Mouse (Mus musculus) liver, embryonic 15.5 days (tissue): Measurements from ENCODE around the gene Csdc2. TPM values are rescaled to one million over a fixed set of nuclear protein-coding genes. Genes with fewer than 3 reads are reported as not detected.

Source experiments
- ATAC-seq: fragments of 200-750 bp; cut with Nextera tagmentation; 2 replicates; pipeline ENCODE4 v1.8.0; 2017; ENCODE audit warnings: moderate number of reproducible peaks, mild to moderate bottlenecking, moderate library complexity; ENCODE audit not compliant: insufficient read depth
- H3K27ac ChIP-seq: fragments of 300-500 bp; sonication (generic); replicated peaks from 2 replicates; pipeline ENCODE4 v1.5.1; 2015; ENCODE audit warnings: mild to moderate bottlenecking, inconsistent platforms
- H3K27me3 ChIP-seq: fragments of 300-500 bp; sonication (generic); 2 replicates; pipeline ENCODE4 v1.6.1; 2015; ENCODE audit warnings: mild to moderate bottlenecking, inconsistent platforms
- H3K36me3 ChIP-seq: fragments of 300-500 bp; sonication (generic); replicated peaks from 2 replicates; pipeline ENCODE4 v1.6.1; 2015; ENCODE audit warnings: moderate library complexity, mild to moderate bottlenecking, inconsistent platforms
- H3K4me1 ChIP-seq: fragments of 300-500 bp; sonication (generic); replicated peaks from 2 replicates; pipeline ENCODE4 v1.6.1; 2015; ENCODE audit warnings: inconsistent platforms
- H3K4me2 ChIP-seq: fragments of 300-500 bp; sonication (generic); 2 replicates; pipeline ENCODE4 v1.6.1; 2015; ENCODE audit warnings: moderate library complexity, mild to moderate bottlenecking, inconsistent platforms
- H3K4me3 ChIP-seq: fragments of 300-500 bp; sonication (generic); replicated peaks from 2 replicates; pipeline ENCODE4 v1.5.1; 2015; ENCODE audit warnings: mild to moderate bottlenecking, inconsistent platforms
- H3K9ac ChIP-seq: fragments of 300-500 bp; sonication (generic); 2 replicates; pipeline ENCODE4 v1.6.1; 2015; ENCODE audit warnings: moderate library complexity, mild to moderate bottlenecking, inconsistent platforms
- H3K9me3 ChIP-seq: fragments of 300-500 bp; sonication (generic); replicated peaks from 2 replicates; pipeline ENCODE4 v1.6.1; 2016; ENCODE audit warnings: inconsistent platforms
- WGBS: fragments of 180-500 bp; shearing (Covaris S2); methylation state at CpG from one replicate; pipeline ENCODE4 v1.1.7; 2015; ENCODE audit warnings: mixed read lengths; ENCODE audit not compliant: insufficient replicate concordance; 5-methylcytosine and 5-hydroxymethylcytosine counted together
- polyA plus RNA-seq: library from polyadenylated mRNA; unstranded; fragments of >200 nt; fragmentation: Nextera tagmentation; extraction: Ambion mirVana; gene quantifications from 2 replicates; pipeline ENCODE4 v1.2.1, GENCODE M21; 2015

Gene Csdc2
- polyA plus RNA-seq, 1 experiment from 2014 or later, result 0.96 TPM

- Histone ChIP-seq H3K9me3 (no peaks in the 10 kb centered on the region), H3K4me1 (peaks cover 36% of the 10 kb centered on the region), H3K9ac (no peak overlapping the region), H3K27ac (no peak overlapping the region), H3K4me3 (no peak overlapping the region), H3K4me2 (no peak overlapping the region), H3K27me3 (no peaks in the 10 kb centered on the region), H3K36me3 (peaks cover 46% of the 10 kb centered on the region)
- ATAC-seq, result no peak
- WGBS, result 82% methylated on average over 6 of the region's 6 CpGs
Observed at GRCm38 (mm10) chr15:81993992-81994391, 57.4 kb downstream of the Csdc2 start.

Other genes with a start within 250 kb of the Csdc2 start
- gene Chadl, start 239.5 kb upstream of the Csdc2 start, polyA plus RNA-seq, result 0.45 and 0.50 TPM in 2 replicates
- gene Zc3h7b, start 191.7 kb upstream of the Csdc2 start, polyA plus RNA-seq, result 5.0 and 5.1 TPM in 2 replicates
- gene Rangap1, start 191.2 kb upstream of the Csdc2 start, polyA plus RNA-seq, result 71.7 and 79.3 TPM in 2 replicates
- 6.2 and 8.1 TPM in 2 replicates for gene Tef, start 134.3 kb upstream of the Csdc2 start, polyA plus RNA-seq
- gene Tob2, start 78.0 kb upstream of the Csdc2 start, polyA plus RNA-seq, result 11.1 and 12.2 TPM in 2 replicates
- gene Phf5a, start 64.8 kb upstream of the Csdc2 start, polyA plus RNA-seq, result 91.3 and 103 TPM in 2 replicates
- gene Aco2, start 64.5 kb upstream of the Csdc2 start, polyA plus RNA-seq, result 98.9 and 107 TPM in 2 replicates
- gene Polr3h, start 10.5 kb upstream of the Csdc2 start, polyA plus RNA-seq, result 56.9 and 68.4 TPM in 2 replicates
- 17.5 and 17.8 TPM in 2 replicates for gene Pmm1, start 24.2 kb downstream of the Csdc2 start, polyA plus RNA-seq
- gene 1700029P11Rik, start 43.8 kb downstream of the Csdc2 start, polyA plus RNA-seq, result not detected in 2 replicates
- 50.2 and 51.8 TPM in 2 replicates for gene Xrcc6, start 51.1 kb downstream of the Csdc2 start, polyA plus RNA-seq
- 10.3 and 11.8 TPM in 2 replicates for gene Desi1, start 97.1 kb downstream of the Csdc2 start, polyA plus RNA-seq
- gene Snu13, start 110.8 kb downstream of the Csdc2 start, polyA plus RNA-seq, result 146 and 148 TPM in 2 replicates
- not detected in 2 replicates for gene 4930407I10Rik, start 122.4 kb downstream of the Csdc2 start, polyA plus RNA-seq
- not detected in 2 replicates for gene Mei1, start 133.2 kb downstream of the Csdc2 start, polyA plus RNA-seq
- 7.0 and 7.7 TPM in 2 replicates for gene Ccdc134, start 191.2 kb downstream of the Csdc2 start, polyA plus RNA-seq
- 53.6 and 61.3 TPM in 2 replicates for gene Srebf2, start 210.4 kb downstream of the Csdc2 start, polyA plus RNA-seq